Mouse (Mus musculus) lung, postnatal 0 days (tissue): ENCODE measurements at regions not wholly inside any gene's neighbourhood (a gene's known extent, or its start where the extent isn't known, plus 50 kb on each side); places are given as distances from the start of the nearest gene placed in this dataset.

ENCODE experiments used
- CTCF ChIP-seq: IDR thresholded peaks from 2 replicates; pipeline ENCODE4 v1.5.1; 2016; ENCODE audit warnings: antibody characterized with exemption, mild to moderate bottlenecking
- EP300 ChIP-seq: IDR thresholded peaks from 2 replicates; pipeline ENCODE4 v1.6.1; 2016; ENCODE audit warnings: antibody characterized with exemption, mild to moderate bottlenecking, control low read depth

- TF ChIP-seq EP300 (no peak), CTCF (no peak)
These were observed 132.2 kb upstream of the Elac2 start for GRCm38 (mm10) chr11:64846577-64847147.
